Mouse (Mus musculus) olfactory bulb, adult 2 months (tissue): ENCODE data around the gene Ehd4.

Experiments used
- CTCF ChIP-seq: fragments of 200-500 bp; IDR thresholded peaks from 2 replicates; pipeline ENCODE4 v1.5.1; 2012; ENCODE audit warnings: low read depth, mild to moderate bottlenecking, low read length, moderate library complexity; ENCODE audit not compliant: insufficient read depth
- POLR2A ChIP-seq: fragments of 200-500 bp; IDR thresholded peaks from 2 replicates; pipeline ENCODE4 v1.6.1; 2012; ENCODE audit warnings: mild to moderate bottlenecking, low read depth, low read length, moderate library complexity; ENCODE audit not compliant: insufficient read depth

DNA sequence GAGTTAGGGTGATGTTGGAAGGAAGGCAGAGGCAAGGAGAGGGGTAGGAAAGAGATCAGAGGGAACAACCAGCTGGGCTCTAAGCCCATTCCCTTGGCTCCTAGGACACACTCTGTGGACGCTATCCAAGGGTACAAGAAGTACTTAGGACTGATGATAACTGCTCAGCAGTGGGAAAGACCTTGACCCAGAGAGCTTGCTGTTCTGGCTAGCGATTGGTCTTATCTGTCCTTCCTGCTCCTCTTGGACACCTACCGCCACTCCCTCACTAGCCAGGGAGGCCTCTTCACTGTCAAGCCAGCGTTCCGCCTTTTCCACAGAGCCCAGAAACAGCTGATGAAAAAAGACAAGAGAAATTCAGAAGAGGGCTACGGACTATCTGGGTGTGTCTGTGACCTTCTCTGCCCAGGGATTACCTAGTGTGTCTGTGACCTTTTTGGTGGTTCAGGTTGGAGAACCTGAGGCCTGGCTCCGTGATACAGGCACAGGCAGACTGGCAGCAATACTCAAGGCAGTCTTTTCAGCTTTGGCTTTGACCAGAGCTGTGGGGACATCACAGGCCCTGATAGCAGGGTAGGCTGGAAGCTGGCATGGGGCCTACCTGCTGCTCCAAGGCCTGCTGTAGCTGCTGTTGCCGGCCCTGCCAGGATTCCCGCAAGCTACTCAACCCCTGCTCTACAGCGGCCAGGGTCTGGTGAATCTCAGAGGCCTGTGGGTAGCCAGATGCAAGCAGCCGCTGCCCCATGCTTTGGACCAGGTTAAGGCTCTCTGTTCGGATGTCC lies 99.4 kb downstream of the Ehd4 start:
- TF ChIP-seq POLR2A (no peak), CTCF (no peak)
